Mouse (Mus musculus) C2C12 (cell line): ENCODE data around the gene Ly6f. TPM values are rescaled to one million over a fixed set of nuclear protein-coding genes. Genes with fewer than 3 reads are reported as not detected.
A peak's percentile ranks its signal among the peaks of the same experiment; 100 is the strongest.

Source experiments
- H3K27me3 ChIP-seq: one replicate; pipeline ENCODE4 v1.6.1; 2011; ENCODE audit not compliant: control insufficient read depth, insufficient read depth, insufficient read length
- H3K36me3 ChIP-seq: one replicate; pipeline ENCODE4 v1.6.1; 2011; ENCODE audit not compliant: control insufficient read depth, insufficient read depth
- H3K4me3 ChIP-seq: one replicate; pipeline ENCODE4 v1.5.1; 2011; ENCODE audit warnings: mild to moderate bottlenecking, control low read depth; ENCODE audit not compliant: poor library complexity, insufficient read depth, severe bottlenecking
- H3K79me2 ChIP-seq: one replicate; pipeline ENCODE4 v1.6.1; 2011; ENCODE audit not compliant: control insufficient read depth, insufficient read depth
- H3K79me3 ChIP-seq: one replicate; pipeline ENCODE4 v1.6.1; 2011; ENCODE audit warnings: low read depth, control low read depth
- H3ac ChIP-seq: one replicate; pipeline ENCODE3; 2011; ENCODE audit warnings: low read depth; ENCODE audit not compliant: control insufficient read depth, insufficient read length
- CEBPB ChIP-seq: IDR thresholded peaks from one replicate; pipeline ENCODE4 v1.6.1; 2011; ENCODE audit warnings: low read depth, mild to moderate bottlenecking, control low read depth, moderate library complexity
- CTCF ChIP-seq: IDR thresholded peaks from one replicate; pipeline ENCODE4 v1.5.1; 2011; ENCODE audit not compliant: control insufficient read depth, insufficient read depth, insufficient read length
- FOSL1 ChIP-seq: IDR thresholded peaks from one replicate; pipeline ENCODE4 v1.8.0; 2011; ENCODE audit warnings: mild to moderate bottlenecking, low read length; ENCODE audit not compliant: poor library complexity, insufficient read depth, severe bottlenecking
- MAX ChIP-seq: IDR thresholded peaks from one replicate; pipeline ENCODE4 v1.6.1; 2011; ENCODE audit warnings: mild to moderate bottlenecking, control low read depth
- MYOD1 ChIP-seq: IDR thresholded peaks from one replicate; pipeline ENCODE4 v1.6.1; 2011; ENCODE audit warnings: low read depth; ENCODE audit not compliant: control insufficient read depth, insufficient read length
- MYOG ChIP-seq: IDR thresholded peaks from one replicate; pipeline ENCODE4 v1.6.1; 2011; ENCODE audit not compliant: control insufficient read depth, insufficient read length; ENCODE audit errors: extremely low read depth
- USF1 ChIP-seq: IDR thresholded peaks from one replicate; pipeline ENCODE4 v1.6.1; 2011; ENCODE audit warnings: low read depth, mild to moderate bottlenecking, control low read depth, moderate library complexity
- polyA plus RNA-seq: library from polyadenylated mRNA; unstranded; fragments of >200 nt; fragmentation: generic; extraction: Trizol; gene quantifications from one replicate; pipeline ENCODE4 v1.2.1, GENCODE M21; 2012; ENCODE audit warnings: missing spikeins

The Ly6f gene
- polyA plus RNA-seq, 1 experiment = 0.14 TPM

- no peaks in the 10 kb centered on the region for H3K27me3 ChIP-seq
- no peaks in the 10 kb centered on the region for H3K79me3 ChIP-seq
- H3ac ChIP-seq = no peak overlapping the region
- H3K36me3 ChIP-seq = no peaks in the 10 kb centered on the region
- H3K79me2 ChIP-seq = no peaks in the 10 kb centered on the region
- TF ChIP-seq MAX (no peak), CEBPB (no peak), CTCF (no peak)
- H3K4me3 ChIP-seq = no peak overlapping the region
These were observed 41.7 kb downstream of the Ly6f start for GRCm38 (mm10) chr15:75309946-75310345.

- no peaks in the 10 kb centered on the region for H3K79me2 ChIP-seq
- no peaks in the 10 kb centered on the region for H3K79me3 ChIP-seq
- TF ChIP-seq MAX (no peak), CTCF (no peak), FOSL1 (no peak), MYOG (no peak), USF1 (no peak), CEBPB (no peak), MYOD1 (no peak)
- no peak overlapping the region for H3K4me3 ChIP-seq
- no peaks in the 10 kb centered on the region for H3K27me3 ChIP-seq
- no peaks in the 10 kb centered on the region for H3K36me3 ChIP-seq
- H3ac ChIP-seq = no peak overlapping the region
These were observed 46.2 kb downstream of the Ly6f start for GRCm38 (mm10) chr15:75314421-75314820.

- no peak for TF ChIP-seq USF1
- no peak for TF ChIP-seq CEBPB
- no peak for TF ChIP-seq MYOG
- TF ChIP-seq MYOD1 = no peak
- no peak for TF ChIP-seq MAX
- no peak for TF ChIP-seq FOSL1
- no peak for TF ChIP-seq CTCF
- Histone ChIP-seq H3ac (no peak overlapping the region), H3K4me3 (no peak overlapping the region), H3K79me2 (no peaks in the 10 kb centered on the region), H3K79me3 (no peaks in the 10 kb centered on the region), H3K36me3 (no peaks in the 10 kb centered on the region), H3K27me3 (no peaks in the 10 kb centered on the region)
These were observed 49.0 kb downstream of the Ly6f start for GRCm38 (mm10) chr15:75317255-75317654.

- no peak for TF ChIP-seq MYOD1
- peak; percentile 74 for TF ChIP-seq CEBPB
- H3ac ChIP-seq = no peak overlapping the region
- H3K79me3 ChIP-seq = no peaks in the 10 kb centered on the region
- H3K4me3 ChIP-seq = no peak overlapping the region
- no peaks in the 10 kb centered on the region for H3K27me3 ChIP-seq
- no peaks in the 10 kb centered on the region for H3K79me2 ChIP-seq
- no peaks in the 10 kb centered on the region for H3K36me3 ChIP-seq
These were observed 50.4 kb downstream of the Ly6f start for GRCm38 (mm10) chr15:75318584-75318983.

- Histone ChIP-seq H3ac (no peak overlapping the region), H3K36me3 (no peaks in the 10 kb centered on the region), H3K27me3 (no peaks in the 10 kb centered on the region), H3K79me3 (no peaks in the 10 kb centered on the region), H3K79me2 (no peaks in the 10 kb centered on the region), H3K4me3 (no peak overlapping the region)
- no peak for TF ChIP-seq MYOD1
- TF ChIP-seq CTCF = no peak
- no peak for TF ChIP-seq FOSL1
- TF ChIP-seq MYOG = no peak
- no peak for TF ChIP-seq USF1
- TF ChIP-seq MAX = no peak
- no peak for TF ChIP-seq CEBPB
These were observed 51.9 kb downstream of the Ly6f start for GRCm38 (mm10) chr15:75320104-75320503.

Other genes starting within 250 kb of the Ly6f start
- 38.8 TPM for gene Ly6c1, start 219.6 kb upstream of the Ly6f start, polyA plus RNA-seq
- gene Ly6c2, start 156.5 kb upstream of the Ly6f start, polyA plus RNA-seq = 12.3 TPM
- 0.13 TPM for gene Ly6g, start 113.2 kb upstream of the Ly6f start, polyA plus RNA-seq
- 9.4 TPM for gene BC025446, start 52.0 kb upstream of the Ly6f start, polyA plus RNA-seq